Mouse (Mus musculus): ENCODE results near the gene Col9a2.

- no peak for TF ChIP-seq GATA1 (IDR thresholded peaks at IDR 0.05; ENCODE audit: borderline replicate concordance, low read length)
- TF ChIP-seq FLI1 (IDR thresholded peaks at IDR 0.05; ENCODE audit: low read length) = no peak
Measured at GRCm38 (mm10) chr4:121028659-121029392, 10.4 kb upstream of the Col9a2 start.

Measured in megakaryocyte, embryonic 14.5 days (primary cell).